Mouse (Mus musculus) spleen, adult 2 months (tissue): Measurements from ENCODE around the gene Parp3.

Source experiments
- CTCF ChIP-seq: fragments of 200-500 bp; IDR thresholded peaks from 2 replicates; pipeline ENCODE4 v1.5.1; 2011; ENCODE audit warnings: mild to moderate bottlenecking, inconsistent platforms; ENCODE audit not compliant: insufficient read depth, insufficient read length, insufficient replicate concordance; ENCODE audit errors: extremely low read depth
- POLR2A ChIP-seq: fragments of 200-500 bp; IDR thresholded peaks from 2 replicates; pipeline ENCODE4 v1.6.1; 2011; ENCODE audit warnings: low read depth, low read length, inconsistent platforms

DNA sequence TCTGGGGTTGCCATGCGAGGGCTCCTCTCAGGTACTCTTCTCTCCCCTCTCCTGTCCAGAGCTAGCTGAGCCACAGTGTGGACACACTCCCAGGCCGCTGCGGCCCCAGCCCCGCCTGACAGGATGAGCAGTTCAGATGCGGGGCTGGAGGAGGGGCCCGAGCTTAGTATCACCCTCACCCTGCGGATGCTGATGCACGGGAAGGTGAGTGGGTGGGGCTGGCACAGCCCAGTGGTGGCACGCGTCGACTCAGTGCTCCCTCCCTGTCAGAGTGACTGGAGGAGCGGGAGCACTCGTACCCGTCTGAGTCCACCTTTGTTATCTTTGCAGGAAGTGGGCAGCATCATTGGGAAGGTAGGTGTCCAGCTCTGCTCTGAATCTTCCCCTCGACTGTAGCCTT lies 16.8 kb downstream of the Parp3 start:
- TF ChIP-seq CTCF (no peak), POLR2A (no peak)
